Mouse (Mus musculus) ES-E14 (cell line): ENCODE measurements around the gene Vdac1. TPM values are rescaled to one million over a fixed set of nuclear protein-coding genes. Genes with fewer than 3 reads are reported as not detected.
A peak's percentile ranks its signal among the peaks of the same experiment; 100 is the strongest.
"Not testable (repeated sequence)": the region's sequence is repeated elsewhere in the genome, so short reads cannot be mapped to it uniquely, and the experiment has no call there.

Source experiments
- DNase-seq: peaks from one replicate; pipeline ENCODE4 v3.0.0-alpha.2; 2013; ENCODE audit warnings: low read depth, low spot score
- H3K27ac ChIP-seq: 2 replicates; pipeline ENCODE4 v1.5.1; 2012; ENCODE audit warnings: low read depth, mild to moderate bottlenecking, low read length, moderate library complexity, mixed read lengths; ENCODE audit not compliant: poor library complexity, insufficient read depth, severe bottlenecking
- H3K36me3 ChIP-seq: 2 replicates; pipeline ENCODE4 v1.6.1; 2012; ENCODE audit warnings: mild to moderate bottlenecking, low read length, moderate library complexity, mixed read lengths; ENCODE audit not compliant: control insufficient read depth, poor library complexity, insufficient read depth, severe bottlenecking
- H3K4me1 ChIP-seq, 2 experiments: fragments of 150-350 bp in 1 of 2; sonication (generic) in 1 of 2; 2 replicates each; pipeline ENCODE4 v1.6.1; 2012; ENCODE audit warnings: low read length in 2 of 2, mild to moderate bottlenecking in 1 of 2, mixed read lengths in 1 of 2; ENCODE audit not compliant: control insufficient read depth in 2 of 2, insufficient read depth in 2 of 2, poor library complexity in 1 of 2
- H3K4me3 ChIP-seq, 2 experiments: fragments of 150-350 bp in 1 of 2; sonication (generic) in 1 of 2; 2 replicates each; pipeline ENCODE4 v1.5.1; 2012; ENCODE audit warnings: low read length in 2 of 2, low read depth in 1 of 2, mild to moderate bottlenecking in 1 of 2, mixed read lengths in 1 of 2; ENCODE audit not compliant: insufficient read depth in 1 of 2, poor library complexity in 1 of 2, severe bottlenecking in 1 of 2
- H3K9ac ChIP-seq: 2 replicates; pipeline ENCODE4 v1.6.1; 2012; ENCODE audit warnings: low read depth, mild to moderate bottlenecking, low read length, mixed read lengths; ENCODE audit not compliant: poor library complexity, insufficient read depth, severe bottlenecking
- H3K9me3 ChIP-seq: fragments of 150-350 bp; sonication (generic); 2 replicates; pipeline ENCODE4 v1.6.1; 2012; ENCODE audit warnings: low read depth, mild to moderate bottlenecking, low read length; ENCODE audit not compliant: control insufficient read depth, insufficient read depth
- CHD2 ChIP-seq: IDR thresholded peaks from 2 replicates; pipeline ENCODE4 v1.6.1; 2014; ENCODE audit warnings: mild to moderate bottlenecking, low read depth, low read length, inconsistent platforms
- HCFC1 ChIP-seq: IDR thresholded peaks from 2 replicates; pipeline ENCODE4 v1.6.1; 2012; ENCODE audit warnings: low read length, inconsistent platforms, borderline replicate concordance; ENCODE audit not compliant: insufficient read depth
- MAFK ChIP-seq: IDR thresholded peaks from 2 replicates; pipeline ENCODE4 v1.6.1; 2014; ENCODE audit warnings: mild to moderate bottlenecking, low read depth, low read length, inconsistent platforms; ENCODE audit not compliant: insufficient read depth
- ZC3H11A ChIP-seq: IDR thresholded peaks from 2 replicates; pipeline ENCODE4 v1.6.1; 2012; ENCODE audit warnings: low read depth, mild to moderate bottlenecking, inconsistent platforms, low read length, borderline replicate concordance
- ZNF384 ChIP-seq: IDR thresholded peaks from 2 replicates; pipeline ENCODE4 v1.6.1; 2012; ENCODE audit warnings: low read depth, low read length, inconsistent platforms
- in situ Hi-C, 2 experiments: fragments of 600-800 bp; cut with MboI; formaldehyde crosslinking; loops; one replicate each; pipeline ENCODE4 v1.15.1; 2025; ENCODE audit warnings: low sequenced_read_pairs in 2 of 2, inconsistent platforms in 1 of 2; ENCODE audit not compliant: unreplicated experiment in 2 of 2
- total RNA-seq: library from RNA; depleted of rRNA; stranded (reverse); fragments of 300-350 nt; gene quantifications from 2 replicates; pipeline ENCODE4 v1.2.3, GENCODE M21; 2012

Gene Vdac1
- total RNA-seq, 1 experiment, result 268 TPM

DNA sequence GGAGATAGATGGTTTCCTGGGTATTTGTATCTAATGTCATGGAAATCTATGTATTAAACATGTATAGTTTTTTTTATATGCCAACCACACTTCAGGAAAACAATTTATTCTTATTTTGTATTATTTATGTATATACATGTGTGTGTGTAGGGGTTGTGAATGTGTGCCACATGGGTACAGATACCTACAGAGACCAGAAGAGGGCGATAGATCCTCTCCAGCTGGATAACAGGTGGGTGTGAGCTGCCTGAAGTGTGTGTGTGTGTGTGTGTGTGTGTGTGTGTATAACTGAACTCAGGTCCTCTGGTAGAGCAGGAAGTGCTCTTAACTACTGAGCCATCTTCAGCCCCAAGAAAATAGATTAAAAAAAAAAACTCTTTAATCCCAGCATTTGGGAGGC, 5.1 kb upstream of the Vdac1 start:
- in situ Hi-C loops, result no loop called here
- Histone ChIP-seq H3K4me1 (peaks cover 4 to 5% of the 10 kb centered on the region in 2 experiments; a peak in 3 of 4 replicates), H3K4me3 (no peak overlapping the region), H3K9ac (no peak overlapping the region), H3K36me3 (no peaks in the 10 kb centered on the region; the same call in 1 of the 2 replicates), H3K9me3 (peaks cover 1% of the 10 kb centered on the region; the same call in 1 of the 2 replicates), H3K27ac (no peak overlapping the region)
- no peak for TF ChIP-seq MAFK
- no peak for TF ChIP-seq ZNF384
- no peak for TF ChIP-seq CHD2
- no peak for TF ChIP-seq ZC3H11A
- TF ChIP-seq HCFC1, result no peak
- no peak for DNase-seq

DNA sequence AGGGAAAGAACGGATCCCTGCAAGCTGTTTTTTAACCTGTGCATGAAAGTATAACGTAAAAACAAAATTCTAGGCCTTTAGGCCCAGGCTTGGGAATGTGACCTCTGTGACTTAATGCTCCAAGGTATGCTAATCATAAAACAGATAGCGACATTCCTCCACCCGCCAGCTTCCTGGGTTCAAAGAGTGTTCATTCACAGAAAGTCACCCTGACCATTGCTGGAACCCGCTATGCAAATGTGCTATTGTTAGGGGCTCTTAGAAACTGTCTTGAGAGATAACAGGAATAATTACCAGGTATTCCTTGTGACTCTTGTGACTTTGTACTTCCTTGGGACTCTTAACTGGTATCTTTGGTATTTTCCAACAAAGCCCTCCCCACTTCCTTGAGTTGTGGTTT, 3.6 kb upstream of the Vdac1 start:
- in situ Hi-C loops, H3K27ac ChIP-seq, H3K4me3 ChIP-seq, H3K9ac ChIP-seq, H3K9me3 ChIP-seq, H3K36me3 ChIP-seq, DNase-seq, H3K4me1 ChIP-seq: not testable (repeated sequence)

DNA sequence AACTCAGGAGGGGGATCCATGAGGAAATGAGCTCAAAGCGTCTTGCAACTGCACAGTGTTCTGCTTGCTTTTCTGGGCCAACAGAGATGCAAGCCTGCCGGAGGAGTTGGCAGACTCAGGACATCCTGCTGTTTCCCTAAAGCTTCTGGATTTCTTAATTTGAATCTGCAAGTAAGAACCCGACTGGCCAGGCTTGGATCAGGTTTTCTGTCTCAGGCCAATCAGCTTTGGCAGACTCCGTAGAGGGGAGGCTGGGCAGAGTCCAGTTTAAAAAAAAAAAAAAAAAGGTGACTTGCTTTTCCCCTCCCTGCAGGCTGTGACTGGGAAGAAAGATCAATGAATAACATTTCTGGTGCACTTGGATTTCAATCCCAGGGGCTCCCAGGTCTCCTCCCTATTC, 2.1 kb upstream of the Vdac1 start:
- H3K27ac ChIP-seq, result peak overlapping the region; percentile 98; the same call in 1 of the 2 replicates
- H3K4me1 ChIP-seq, result peaks cover 1 to 5% of the 10 kb centered on the region in 2 experiments; a peak in 2 of 4 replicates
- peak overlapping the region; percentile 70; the same call in 1 of the 2 replicates for H3K9ac ChIP-seq
- peak; percentile 87 for TF ChIP-seq ZNF384
- TF ChIP-seq CHD2, result no peak
- TF ChIP-seq MAFK, result no peak
- TF ChIP-seq HCFC1, result no peak
- no peak for TF ChIP-seq ZC3H11A
- H3K9me3 ChIP-seq, result peaks cover 1% of the 10 kb centered on the region; the same call in 1 of the 2 replicates
- H3K36me3 ChIP-seq, result no peaks in the 10 kb centered on the region
- DNase-seq, result no peak
- H3K4me3 ChIP-seq, result peak overlapping the region in 1 of 2 experiments; percentile 56; a peak in 3 of 4 replicates
- in situ Hi-C loops, result no loop called here

DNA sequence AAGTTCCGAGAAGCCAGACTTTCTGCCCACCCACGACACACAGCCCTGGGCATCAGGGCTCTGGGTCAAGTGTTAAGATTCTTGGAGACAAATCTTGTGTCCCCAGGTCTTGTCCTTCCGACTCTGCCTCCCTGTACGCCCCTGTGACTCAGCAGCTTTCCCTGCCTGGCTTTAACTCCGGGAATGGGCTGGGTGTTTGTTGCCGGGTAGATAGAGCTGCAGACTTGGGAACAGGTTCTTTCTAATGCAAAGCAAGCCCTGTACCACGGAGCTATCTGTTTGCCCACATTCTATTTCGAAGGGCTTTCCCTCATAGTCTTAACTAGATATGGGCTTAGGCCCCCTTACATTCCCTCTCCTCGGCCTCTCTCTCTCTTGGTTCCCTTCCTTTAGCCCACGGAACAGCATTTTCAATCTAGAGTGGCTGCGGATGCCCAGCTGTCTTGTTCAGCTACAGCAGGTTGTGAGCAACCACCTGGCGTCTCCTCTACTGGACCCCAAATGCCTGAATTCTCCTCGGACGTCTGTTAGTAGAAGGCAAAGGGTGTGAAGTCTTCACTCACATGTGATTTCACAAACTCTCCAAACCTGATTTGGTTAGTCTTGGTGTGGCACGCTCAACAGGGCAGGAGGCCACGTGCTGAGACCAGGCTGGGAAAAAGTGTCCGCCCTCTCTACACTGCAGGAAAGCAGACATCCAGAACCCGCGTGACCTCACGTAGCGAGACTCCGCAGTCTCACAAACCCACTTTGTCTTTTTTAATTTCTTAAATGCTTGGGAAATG, 782 bp upstream of the Vdac1 start:
- in situ Hi-C loops, result no loop called here
- Histone ChIP-seq H3K9ac (peak overlapping the region; percentile 94), H3K4me3 (peak overlapping the region; percentile 69 to 90), H3K36me3 (no peaks in the 10 kb centered on the region), H3K4me1 (peaks cover 6 to 12% of the 10 kb centered on the region in 2 experiments; a peak in 2 of 4 replicates), H3K9me3 (peaks cover 1% of the 10 kb centered on the region; the same call in 1 of the 2 replicates), H3K27ac (peak overlapping the region; percentile 98)
- TF ChIP-seq MAFK (peak; percentile 96), CHD2 (no peak; the same call in 1 of the 2 replicates)
- DNase-seq, result peak; percentile 81
